Mouse (Mus musculus) brain, embryonic 18.5 days (tissue): ENCODE results near the gene Dkk3.
"Not testable (repeated sequence)": the region's sequence is repeated elsewhere in the genome, so short reads cannot be mapped to it uniquely, and the experiment has no call there.

ENCODE experiments used
- DNase-seq: peaks from one replicate; pipeline ENCODE4 v3.0.0-alpha.2; 2012; ENCODE audit warnings: low read depth, low spot score

The Dkk3 gene

GRCm38 (mm10) chr7:112169955-112170692 lies 11.3 kb upstream of the Dkk3 start:
- peak; percentile 37 for DNase-seq

- DNase-seq, result no peak
These were observed 6.7 kb upstream of the Dkk3 start for GRCm38 (mm10) chr7:112165593-112165992.

- DNase-seq, result not testable (repeated sequence)
These were observed 6.2 kb upstream of the Dkk3 start for GRCm38 (mm10) chr7:112165032-112165431.

GRCm38 (mm10) chr7:112164430-112164829 lies 5.6 kb upstream of the Dkk3 start:
- no peak for DNase-seq

- DNase-seq, result no peak
These were observed 978 bp upstream of the Dkk3 start for GRCm38 (mm10) chr7:112159835-112160234.

- no peak for DNase-seq
These were observed 528 bp downstream of the Dkk3 start for GRCm38 (mm10) chr7:112158316-112158741.

GRCm38 (mm10) chr7:112157584-112158315 lies 1.1 kb downstream of the Dkk3 start:
- DNase-seq, result no peak

GRCm38 (mm10) chr7:112155194-112155593 lies 3.7 kb downstream of the Dkk3 start:
- DNase-seq, result no peak

- DNase-seq, result no peak
These were observed 4.4 kb downstream of the Dkk3 start for GRCm38 (mm10) chr7:112154445-112154844.

- DNase-seq, result no peak
These were observed 9.7 kb downstream of the Dkk3 start for GRCm38 (mm10) chr7:112149113-112149512.

GRCm38 (mm10) chr7:112147979-112148378 lies 10.9 kb downstream of the Dkk3 start:
- no peak for DNase-seq

- no peak for DNase-seq
These were observed 14.1 kb downstream of the Dkk3 start for GRCm38 (mm10) chr7:112144646-112145179.

- DNase-seq, result no peak
These were observed 14.9 kb downstream of the Dkk3 start for GRCm38 (mm10) chr7:112143978-112144377.

- DNase-seq, result no peak
These were observed 15.8 kb downstream of the Dkk3 start for GRCm38 (mm10) chr7:112143090-112143500.

GRCm38 (mm10) chr7:112142616-112143015 lies 16.2 kb downstream of the Dkk3 start:
- no peak for DNase-seq

- DNase-seq, result no peak
These were observed 18.1 kb downstream of the Dkk3 start for GRCm38 (mm10) chr7:112140725-112141124.

GRCm38 (mm10) chr7:112138509-112139405 lies 20.1 kb downstream of the Dkk3 start:
- no peak for DNase-seq

- no peak for DNase-seq
These were observed 20.7 kb downstream of the Dkk3 start for GRCm38 (mm10) chr7:112138168-112138508.

- no peak for DNase-seq
These were observed 22.3 kb downstream of the Dkk3 start for GRCm38 (mm10) chr7:112136537-112136936.

GRCm38 (mm10) chr7:112135161-112135560 lies 23.7 kb downstream of the Dkk3 start:
- DNase-seq, result no peak

GRCm38 (mm10) chr7:112133277-112133676 lies 25.6 kb downstream of the Dkk3 start:
- no peak for DNase-seq

GRCm38 (mm10) chr7:112132005-112132404 lies 26.9 kb downstream of the Dkk3 start:
- peak; percentile 49 for DNase-seq
